13 mouse cellular contexts compared by ENCODE assay signal in the genomic region with DNA sequence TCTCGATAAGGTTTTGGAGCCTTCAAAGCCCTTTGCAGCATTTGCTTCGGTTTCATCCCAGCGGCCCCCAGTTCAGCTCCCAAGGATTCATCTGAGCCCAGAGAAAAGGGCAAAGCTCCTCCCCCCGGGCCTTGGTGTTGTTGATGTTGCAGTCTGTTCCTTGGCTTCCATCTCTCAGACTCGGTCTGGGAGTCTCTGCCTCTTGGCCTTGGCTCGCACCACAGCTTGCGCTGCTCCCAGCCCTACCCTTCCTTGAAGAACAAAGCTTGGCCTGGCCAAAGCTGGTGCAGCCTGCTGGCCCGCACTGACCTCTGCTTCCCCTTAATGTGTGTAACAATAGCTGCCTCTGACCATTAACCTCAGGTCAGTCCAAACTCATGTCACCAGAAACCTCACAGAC. TPM values are rescaled to one million over a fixed set of nuclear protein-coding genes. Genes with fewer than 3 reads are reported as not detected.
DNase-seq lines count a peak whose midpoint lies in the region; ATAC-seq and TF ChIP-seq lines count a peak whose summit lies in the region.
"Had no signal": no experiment of that assay in that cellular context is flagged by ENCODE, and none has a peak within 500 bp of the region (broad histone marks: within the 10 kb centered on the region; RNA-seq: fewer than 3 reads in every experiment).

No protein-coding gene starts in this region.

- H3K9me3 ChIP-seq in heart, postnatal 0 days (replicated peaks; ENCODE audit: control insufficient read depth, low read length), result no peaks in the 10 kb centered on the region
- no peaks in the 10 kb centered on the region for H3K9me3 ChIP-seq in liver, embryonic 12.5 days (replicated peaks)

- H3K27me3 ChIP-seq in heart, postnatal 0 days (ENCODE audit: control insufficient read depth, insufficient read depth, low read length), result no peaks in the 10 kb centered on the region
- H3K27me3 ChIP-seq in liver, embryonic 12.5 days (replicated peaks), result no peaks in the 10 kb centered on the region

- no peak for TF ChIP-seq EP300 in heart, postnatal 0 days (IDR thresholded peaks at IDR 0.05; ENCODE audit: low read depth)

- H3K4me2 ChIP-seq in heart, postnatal 0 days (ENCODE audit: low read depth, low read length), result no peak overlapping the region
- no peak overlapping the region for H3K4me2 ChIP-seq in liver, embryonic 12.5 days

- no peaks in the 10 kb centered on the region for H3K36me3 ChIP-seq in heart, postnatal 0 days (replicated peaks; ENCODE audit: control insufficient read depth, insufficient read depth, low read length)
- H3K36me3 ChIP-seq in liver, embryonic 12.5 days, result no peaks in the 10 kb centered on the region

- no peak for TF ChIP-seq CTCF in heart, postnatal 0 days (IDR thresholded peaks at IDR 0.05; ENCODE audit: low read depth)

- no peak overlapping the region for H3K9ac ChIP-seq in heart, postnatal 0 days (replicated peaks; ENCODE audit: low read depth, low read length)
- H3K9ac ChIP-seq in liver, embryonic 12.5 days, result no peak overlapping the region
- H3K9ac ChIP-seq: forebrain, postnatal 0 days; liver, embryonic 14.5 days had no signal

- peak; percentile 40; the same call in 1 of the 2 replicates for ATAC-seq in heart, postnatal 0 days (ENCODE audit: insufficient read depth, low read depth)
- ATAC-seq in liver, embryonic 12.5 days, result no peak
- ATAC-seq: forebrain, postnatal 0 days; hindbrain, embryonic 16.5 days had no signal

- no peaks in the 10 kb centered on the region for H3K4me1 ChIP-seq in heart, postnatal 0 days (ENCODE audit: control insufficient read depth, insufficient read depth)
- peaks cover 21% of the 10 kb centered on the region; the same call in 1 of the 2 replicates for H3K4me1 ChIP-seq in liver, embryonic 12.5 days

- DNase-seq in kidney, adult 8-10 months, result peak; percentile 46 to 58
- DNase-seq in kidney, adult 18-20 months, result no peak
- peak; percentile 58 for DNase-seq in adrenal gland, postnatal 25 days
- peak; percentile 34 for DNase-seq in heart, postnatal 0 days (ENCODE audit: low spot score)
- DNase-seq in lung, postnatal 25 days (ENCODE audit: low spot score), result peak; percentile 85
- no peak for DNase-seq in retina, embryonic 14.5 days (ENCODE audit: low spot score)
- no peak for DNase-seq in right cerebral cortex, postnatal 10 days (ENCODE audit: low spot score in 2 of 2)
- DNase-seq: forebrain, postnatal 0 days; thymus, postnatal 14 days had no signal

- 66% methylated on average over 8 of the region's 8 CpGs for WGBS in heart, postnatal 0 days
- WGBS in liver, embryonic 12.5 days (ENCODE audit: insufficient replicate concordance), result 71% methylated on average over 8 of the region's 8 CpGs

- no peak overlapping the region for H3K4me3 ChIP-seq in heart, postnatal 0 days (ENCODE audit: low read depth, low read length)
- no peak overlapping the region for H3K4me3 ChIP-seq in liver, embryonic 12.5 days
- H3K4me3 ChIP-seq: myocyte had no signal

- no peak overlapping the region for H3K27ac ChIP-seq in heart, postnatal 0 days (ENCODE audit: low read depth)
- H3K27ac ChIP-seq in liver, embryonic 12.5 days, result no peak overlapping the region
- H3K27ac ChIP-seq: liver, embryonic 14.5 days had no signal

RNA-seq across cellular contexts. Expression of gene Gm17334, which starts 15.2 kb away (rescaled TPM):
- total RNA-seq in adrenal gland, postnatal 25 days (2021), result 1.9 TPM in 1 of 2 replicates, not detected in the other
- total RNA-seq in heart, postnatal 0 days (2014; rRNA removed; ENCODE audit: low replicate concordance), result not detected in 2 replicates
- polyA plus RNA-seq in heart, postnatal 0 days (2015; fragmentation: Nextera tagmentation; extraction: Ambion mirVana), result not detected in 2 replicates
- polyA plus RNA-seq in liver, embryonic 12.5 days (2016; fragmentation: Nextera tagmentation; extraction: Ambion mirVana), result 0.13 TPM in 1 of 2 replicates, not detected in the other
- polyA plus RNA-seq: forebrain, postnatal 0 days; hindbrain, embryonic 16.5 days; liver, embryonic 14.5 days had no signal

RNA-seq across cellular contexts. Expression of gene Irf1, which starts 18.4 kb away (rescaled TPM):
- total RNA-seq in adrenal gland, postnatal 25 days (2021), result 30.4 and 33.8 TPM in 2 replicates
- 4.6 and 9.1 TPM in 2 replicates for total RNA-seq in heart, postnatal 0 days (2014; rRNA removed; ENCODE audit: low replicate concordance)
- polyA plus RNA-seq in heart, postnatal 0 days (2015; fragmentation: Nextera tagmentation; extraction: Ambion mirVana), result 9.4 and 9.6 TPM in 2 replicates
- 7.3 and 7.5 TPM in 2 replicates for polyA plus RNA-seq in liver, embryonic 12.5 days (2016; fragmentation: Nextera tagmentation; extraction: Ambion mirVana)

Comparison
In these comparisons a context has a peak if more than half of its experiments do, and no peak if none do; other contexts are left out.
1. DNase-seq: peak in kidney, adult 8-10 months (2 of 2), adrenal gland, postnatal 25 days (single experiment), heart, postnatal 0 days (single experiment) and lung, postnatal 25 days (single experiment); none in kidney, adult 18-20 months (single experiment), retina, embryonic 14.5 days (single experiment) and right cerebral cortex, postnatal 10 days (0 of 2).